ENCODE assay signal across 20 mouse cellular contexts in genomic region chr14:121654977-121655376, GRCm38 (mm10).
A peak's percentile ranks its signal among the peaks of the same experiment; 100 is the strongest.
DNase-seq lines count a peak whose midpoint lies in the region; ATAC-seq and TF ChIP-seq lines count a peak whose summit lies in the region.
"Had no signal": no experiment of that assay in that cellular context is flagged by ENCODE, and none has a peak within 500 bp of the region (broad histone marks: within the 10 kb centered on the region; RNA-seq: fewer than 3 reads in every experiment).

No protein-coding gene starts in this region.

- H3K4me3 ChIP-seq in heart, embryonic 10.5 days: no peak overlapping the region
- no peak overlapping the region for H3K4me3 ChIP-seq in liver, postnatal 0 days (ENCODE audit: low read depth, low read length)
- H3K4me3 ChIP-seq in liver, embryonic 11.5 days (ENCODE audit: low read depth, low read length): no peak overlapping the region
- H3K4me3 ChIP-seq in embryonic facial prominence, embryonic 10.5 days: no peak overlapping the region
- no peak overlapping the region for H3K4me3 ChIP-seq in small intestine, adult 2 months (ENCODE audit: low read depth, low read length)
- H3K4me3 ChIP-seq: hindbrain, embryonic 13.5 days; left cerebral cortex, adult 2 months; liver, embryonic 12.5 days; lung, embryonic 15.5 days; midbrain, embryonic 15.5 days; neural tube, embryonic 15.5 days had no signal

- ATAC-seq in liver, postnatal 0 days: no peak
- no peak for ATAC-seq in liver, embryonic 11.5 days (replicated peaks; ENCODE audit: low FRiP score)
- no peak for ATAC-seq in erythroblast, adult 5-6 weeks (replicated peaks; ENCODE audit: low FRiP score, poor library complexity, severe bottlenecking)
- ATAC-seq: inflammation-experienced regulatory T-cells, adult 6 months; liver, embryonic 12.5 days; midbrain, embryonic 15.5 days had no signal

- H3K4me1 ChIP-seq in heart, embryonic 10.5 days: peaks cover 47% of the 10 kb centered on the region
- H3K4me1 ChIP-seq in liver, postnatal 0 days (ENCODE audit: insufficient read depth): no peaks in the 10 kb centered on the region
- peaks cover 2% of the 10 kb centered on the region; the same call in 1 of the 2 replicates for H3K4me1 ChIP-seq in liver, embryonic 11.5 days (replicated peaks; ENCODE audit: control insufficient read depth, insufficient read depth, low read length)
- no peaks in the 10 kb centered on the region for H3K4me1 ChIP-seq in embryonic facial prominence, embryonic 10.5 days
- H3K4me1 ChIP-seq in small intestine, adult 2 months (ENCODE audit: control insufficient read depth, insufficient read depth, insufficient read length, low read length): no peaks in the 10 kb centered on the region
- H3K4me1 ChIP-seq: hindbrain, embryonic 13.5 days; midbrain, embryonic 15.5 days; neural tube, embryonic 15.5 days had no signal

- H3K36me3 ChIP-seq in heart, embryonic 10.5 days: peaks cover 8% of the 10 kb centered on the region; the same call in 1 of the 2 replicates
- H3K36me3 ChIP-seq in liver, postnatal 0 days (replicated peaks; ENCODE audit: insufficient read depth, low read length): no peaks in the 10 kb centered on the region
- H3K36me3 ChIP-seq in liver, embryonic 11.5 days (ENCODE audit: control insufficient read depth, insufficient read depth, low read length): no peaks in the 10 kb centered on the region
- H3K36me3 ChIP-seq in embryonic facial prominence, embryonic 10.5 days (replicated peaks): peaks cover 3% of the 10 kb centered on the region; the same call in 1 of the 2 replicates
- H3K36me3 ChIP-seq in small intestine, adult 2 months (ENCODE audit: control insufficient read depth, insufficient read depth, low read length): 0 out of 2 replicates have a peak, but pooled peaks cover 1% of the 10 kb centered on the region
- H3K36me3 ChIP-seq: hindbrain, embryonic 13.5 days; liver, embryonic 12.5 days; midbrain, embryonic 15.5 days had no signal

- peak; percentile 89 for DNase-seq in heart, adult 11 months
- no peak for DNase-seq in heart, embryonic 10.5 days (ENCODE audit: low spot score)
- no peak for DNase-seq in liver, postnatal 0 days
- no peak for DNase-seq in liver, embryonic 11.5 days (ENCODE audit: low spot score)
- DNase-seq in embryonic facial prominence, embryonic 10.5 days (ENCODE audit: low spot score): no peak
- DNase-seq: B cell, adult 2 months; gastrocnemius, postnatal 10 days; heart, postnatal 14 days; kidney, postnatal 10 days; left cerebral cortex, postnatal 4 days; right cerebral cortex, postnatal 14 days had no signal

- WGBS in heart, embryonic 10.5 days: 57% methylated on average over 2 of the region's 2 CpGs
- 56% methylated on average over 2 of the region's 2 CpGs for WGBS in liver, postnatal 0 days (ENCODE audit: insufficient replicate concordance)
- 52% methylated on average over 2 of the region's 2 CpGs for WGBS in liver, embryonic 11.5 days
- WGBS in embryonic facial prominence, embryonic 10.5 days: 70% methylated on average over 2 of the region's 2 CpGs
- 67% methylated on average over 2 of the region's 2 CpGs for WGBS in small intestine, adult 2 months

- H3K9ac ChIP-seq in liver, postnatal 0 days (replicated peaks): no peak overlapping the region
- no peak overlapping the region for H3K9ac ChIP-seq in liver, embryonic 11.5 days (ENCODE audit: low read depth, low read length)
- H3K9ac ChIP-seq: hindbrain, embryonic 13.5 days; liver, embryonic 12.5 days; lung, embryonic 15.5 days; midbrain, embryonic 15.5 days; neural tube, embryonic 15.5 days had no signal

- no peak for TF ChIP-seq POLR2A in small intestine, adult 2 months (IDR thresholded peaks at IDR 0.05; ENCODE audit: low read depth, low read length)

- no peaks in the 10 kb centered on the region for H3K27me3 ChIP-seq in heart, embryonic 10.5 days (ENCODE audit: insufficient read depth, poor library complexity, severe bottlenecking)
- H3K27me3 ChIP-seq in liver, postnatal 0 days (ENCODE audit: insufficient read depth, low read length): no peaks in the 10 kb centered on the region
- H3K27me3 ChIP-seq in liver, embryonic 11.5 days (replicated peaks; ENCODE audit: control insufficient read depth, insufficient read depth, low read length): no peaks in the 10 kb centered on the region
- no peaks in the 10 kb centered on the region for H3K27me3 ChIP-seq in embryonic facial prominence, embryonic 10.5 days (replicated peaks; ENCODE audit: low read depth, poor library complexity, severe bottlenecking)
- no peaks in the 10 kb centered on the region for H3K27me3 ChIP-seq in small intestine, adult 2 months (ENCODE audit: control insufficient read depth, insufficient read depth, low read length)
- H3K27me3 ChIP-seq: hindbrain, embryonic 13.5 days; liver, embryonic 12.5 days; lung, embryonic 15.5 days; midbrain, embryonic 15.5 days; neural tube, embryonic 15.5 days had no signal

- H3K27ac ChIP-seq in heart, embryonic 10.5 days: no peak overlapping the region
- H3K27ac ChIP-seq in liver, postnatal 0 days (ENCODE audit: low read depth): peak overlapping the region; percentile 16; the same call in 1 of the 2 replicates
- H3K27ac ChIP-seq in liver, embryonic 11.5 days (ENCODE audit: low read depth, low read length): no peak overlapping the region
- H3K27ac ChIP-seq in embryonic facial prominence, embryonic 10.5 days (replicated peaks): peak overlapping the region; percentile 14; the same call in 1 of the 2 replicates
- H3K27ac ChIP-seq in small intestine, adult 2 months (ENCODE audit: insufficient read depth, low read depth, low read length): peak overlapping the region; percentile 34; the same call in 1 of the 2 replicates
- H3K27ac ChIP-seq: hindbrain, embryonic 13.5 days; left cerebral cortex, adult 2 months; liver, embryonic 12.5 days; lung, embryonic 15.5 days; midbrain, embryonic 15.5 days; neural tube, embryonic 15.5 days had no signal

- H3K9me3 ChIP-seq in heart, embryonic 10.5 days: no peaks in the 10 kb centered on the region
- H3K9me3 ChIP-seq in liver, postnatal 0 days (ENCODE audit: low read length): no peaks in the 10 kb centered on the region
- no peaks in the 10 kb centered on the region for H3K9me3 ChIP-seq in liver, embryonic 11.5 days (ENCODE audit: control insufficient read depth, low read length)
- H3K9me3 ChIP-seq in embryonic facial prominence, embryonic 10.5 days: no peaks in the 10 kb centered on the region
- H3K9me3 ChIP-seq: hindbrain, embryonic 13.5 days; liver, embryonic 12.5 days; lung, embryonic 15.5 days; midbrain, embryonic 15.5 days; neural tube, embryonic 15.5 days had no signal

- H3K4me2 ChIP-seq in liver, postnatal 0 days (ENCODE audit: low read depth, low read length): no peak overlapping the region
- no peak overlapping the region for H3K4me2 ChIP-seq in liver, embryonic 11.5 days
- H3K4me2 ChIP-seq: hindbrain, embryonic 13.5 days; liver, embryonic 12.5 days; lung, embryonic 15.5 days; midbrain, embryonic 15.5 days; neural tube, embryonic 15.5 days had no signal

- no peak for TF ChIP-seq CTCF in liver, postnatal 0 days (IDR thresholded peaks at IDR 0.05; ENCODE audit: low read depth)
- no peak for TF ChIP-seq CTCF in small intestine, adult 2 months (IDR thresholded peaks at IDR 0.05; ENCODE audit: extremely low read depth, insufficient read length, insufficient replicate concordance, low read depth, low read length)

- no peak for TF ChIP-seq EP300 in liver, postnatal 0 days (IDR thresholded peaks at IDR 0.05; ENCODE audit: low read depth)

Comparison
In these comparisons a context has a peak if more than half of its experiments do, and no peak if none do; other contexts are left out.
1. H3K27ac ChIP-seq: peak in liver, postnatal 0 days (single experiment), embryonic facial prominence, embryonic 10.5 days (single experiment) and small intestine, adult 2 months (single experiment); none in heart, embryonic 10.5 days (single experiment) and liver, embryonic 11.5 days (single experiment).